Mouse (Mus musculus): ENCODE data around the gene Gapdh. TPM values are rescaled to one million over a fixed set of nuclear protein-coding genes. Genes with fewer than 3 reads are reported as not detected.

The Gapdh gene
- polyA plus RNA-seq (2015; fragmentation: Nextera tagmentation; extraction: Ambion mirVana) = 1,509 and 1,865 TPM in 2 replicates

DNA sequence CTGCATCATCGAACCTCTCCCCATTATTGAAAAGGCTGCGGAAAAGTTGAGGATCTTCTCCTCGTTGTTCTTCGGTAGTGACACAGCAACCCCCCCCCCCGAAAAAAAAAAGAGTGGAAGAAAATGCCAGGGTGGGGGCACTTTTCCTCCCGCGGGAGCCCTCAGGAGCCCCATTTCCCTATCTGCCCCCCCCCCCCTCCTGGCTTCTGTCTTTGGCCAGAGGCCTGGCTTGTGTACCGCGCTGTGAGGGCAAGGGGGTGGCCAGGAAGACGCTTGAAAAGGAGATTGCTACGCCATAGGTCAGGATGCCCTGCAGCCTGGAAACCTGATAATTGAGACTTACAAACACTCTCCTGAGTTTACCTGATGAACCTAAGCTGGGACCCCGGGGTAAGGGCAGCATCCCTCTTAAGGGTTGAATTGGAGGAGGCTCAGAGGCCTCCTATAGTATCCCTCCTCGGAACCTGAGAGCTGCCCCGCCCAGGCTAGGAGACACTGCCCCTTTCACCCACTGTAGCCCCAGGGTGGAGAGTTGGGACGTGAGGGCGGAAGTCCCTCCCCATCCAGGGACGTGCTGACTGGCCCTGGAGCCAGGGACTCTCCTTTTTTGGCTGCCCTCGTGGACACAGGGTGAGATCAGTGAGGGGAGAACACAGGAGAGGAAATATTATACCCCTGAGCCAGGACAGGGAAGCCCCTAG, at the start of gene Gapdh:
Gene Gapdh, minus strand, starts transcription at position 417 of the 701 bp plus-strand sequence.
- peak within 1 kb of the TSS; percentile 98 for H3K27ac ChIP-seq
- H3K36me3 ChIP-seq = peaks cover 34% of the 10 kb centered on the region
- WGBS = under 1% methylated on average over 18 of the region's 18 CpGs
- peak within 1 kb of the TSS; percentile 90 for H3K4me3 ChIP-seq (replicated peaks)
- no peaks in the 10 kb centered on the region for H3K9me3 ChIP-seq
- H3K4me2 ChIP-seq = peak within 1 kb of the TSS; percentile 79
- ATAC-seq (ENCODE audit: insufficient read depth, low FRiP score, low read depth) = peak; percentile 74
- no peaks in the 10 kb centered on the region for H3K27me3 ChIP-seq (replicated peaks)
- peaks cover 34% of the 10 kb centered on the region for H3K4me1 ChIP-seq
- peak within 1 kb of the TSS; percentile 76 for H3K9ac ChIP-seq

DNA sequence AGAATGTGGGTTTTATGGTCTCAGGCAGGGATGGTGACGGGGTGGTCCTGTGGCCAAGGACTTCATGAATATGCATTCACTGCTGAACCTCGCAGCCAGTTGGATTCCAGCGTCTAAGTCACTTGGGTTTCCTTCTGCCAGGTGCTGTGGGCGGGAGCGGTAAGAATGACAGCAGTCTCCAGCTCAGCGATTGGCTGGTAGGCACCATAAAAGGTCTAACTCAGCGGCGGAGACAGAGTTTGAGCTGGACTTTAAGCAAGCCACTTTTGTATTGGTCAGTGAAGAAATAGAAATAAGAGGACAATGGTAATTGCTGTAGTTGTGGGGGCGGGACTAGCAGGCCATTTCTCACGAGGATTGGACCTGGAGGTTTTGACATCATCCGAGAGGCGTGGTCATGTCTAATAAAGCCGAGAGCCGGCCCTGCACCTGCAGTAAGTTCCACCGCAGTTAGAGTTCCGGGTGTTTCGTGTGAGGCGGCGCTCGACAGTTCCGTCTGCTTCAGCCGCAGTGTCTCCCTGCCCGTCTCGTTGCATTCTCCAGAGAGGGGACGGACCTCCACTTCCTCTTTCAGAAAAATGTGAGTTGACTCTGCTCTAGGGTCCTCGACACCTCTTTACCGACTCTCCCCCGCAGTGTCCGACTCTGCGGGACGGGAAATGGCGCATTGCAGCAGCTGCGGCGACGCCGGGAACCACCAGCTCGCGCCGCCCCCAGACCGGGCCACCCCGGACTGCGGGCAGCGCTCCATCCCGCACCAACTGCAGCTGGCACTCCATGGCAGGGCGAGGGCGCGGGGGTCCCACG, 49.1 kb upstream of the Gapdh start, which contains the start of gene Vamp1:
Gene Vamp1, plus strand, starts transcription at position 404 of the 807 bp plus-strand sequence.
- Histone ChIP-seq H3K4me1 (peaks cover 10% of the 10 kb centered on the region; the same call in 1 of the 2 replicates), H3K36me3 (no peaks in the 10 kb centered on the region), H3K9ac (peak within 1 kb of the TSS; percentile 72; the same call in 1 of the 2 replicates), H3K4me3 (replicated peaks) (peak within 1 kb of the TSS; percentile 73), H3K27ac (peak within 1 kb of the TSS; percentile 69), H3K9me3 (no peaks in the 10 kb centered on the region), H3K4me2 (peak within 1 kb of the TSS; percentile 95), H3K27me3 (replicated peaks) (0 out of 2 replicates have a peak, but pooled peaks cover 9% of the 10 kb centered on the region)
- WGBS = under 1% methylated on average over 48 of the region's 48 CpGs
- ATAC-seq (ENCODE audit: insufficient read depth, low FRiP score, low read depth) = peak; percentile 96

- H3K9ac ChIP-seq = no peak overlapping the region
- WGBS = 79% methylated on average over 6 of the region's 6 CpGs
- peaks cover 10% of the 10 kb centered on the region; the same call in 1 of the 2 replicates for H3K4me1 ChIP-seq
- no peaks in the 10 kb centered on the region for H3K9me3 ChIP-seq
- H3K27me3 ChIP-seq (replicated peaks) = 0 out of 2 replicates have a peak, but pooled peaks cover 9% of the 10 kb centered on the region
- no peak overlapping the region for H3K4me2 ChIP-seq
- H3K4me3 ChIP-seq (replicated peaks) = no peak overlapping the region
- ATAC-seq (ENCODE audit: insufficient read depth, low FRiP score, low read depth) = no peak
- no peaks in the 10 kb centered on the region for H3K36me3 ChIP-seq
- H3K27ac ChIP-seq = no peak overlapping the region
Observed at GRCm38 (mm10) chr6:125213715-125214114, 47.4 kb upstream of the Gapdh start.

GRCm38 (mm10) chr6:125213129-125213528, 46.9 kb upstream of the Gapdh start:
- 0 out of 2 replicates have a peak, but pooled peaks cover 9% of the 10 kb centered on the region for H3K27me3 ChIP-seq (replicated peaks)
- no peak overlapping the region for H3K4me2 ChIP-seq
- no peaks in the 10 kb centered on the region for H3K9me3 ChIP-seq
- H3K4me3 ChIP-seq (replicated peaks) = no peak overlapping the region
- no peak overlapping the region for H3K9ac ChIP-seq
- 63% methylated on average over 6 of the region's 6 CpGs for WGBS
- no peak overlapping the region for H3K27ac ChIP-seq
- H3K4me1 ChIP-seq = peaks cover 10% of the 10 kb centered on the region; the same call in 1 of the 2 replicates
- no peak for ATAC-seq (ENCODE audit: insufficient read depth, low FRiP score, low read depth)
- H3K36me3 ChIP-seq = no peaks in the 10 kb centered on the region

DNA sequence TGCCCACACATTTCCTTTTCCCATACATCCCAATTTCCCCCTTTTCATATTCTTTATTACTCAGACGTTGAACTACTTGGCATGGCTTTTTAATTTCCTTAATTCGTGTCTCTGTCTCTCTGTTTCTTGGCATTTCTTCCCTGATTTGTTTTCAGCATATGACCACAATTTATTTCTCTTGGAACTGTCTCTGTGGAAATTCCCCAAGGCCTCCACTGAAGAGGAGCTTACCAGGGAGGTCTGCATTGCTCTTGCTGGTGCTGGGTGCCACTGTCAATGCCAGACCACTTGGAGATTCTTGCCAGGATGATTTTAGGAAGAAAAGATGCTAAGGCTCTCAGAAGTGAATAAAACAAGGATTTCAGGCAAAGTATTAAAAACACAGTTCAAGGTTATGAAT, 46.4 kb upstream of the Gapdh start:
- H3K27me3 ChIP-seq (replicated peaks) = 0 out of 2 replicates have a peak, but pooled peaks cover 9% of the 10 kb centered on the region
- H3K4me2 ChIP-seq = no peak overlapping the region
- no peak overlapping the region for H3K27ac ChIP-seq
- ATAC-seq (ENCODE audit: insufficient read depth, low FRiP score, low read depth) = no peak
- no peak overlapping the region for H3K9ac ChIP-seq
- no peaks in the 10 kb centered on the region for H3K36me3 ChIP-seq
- no peaks in the 10 kb centered on the region for H3K9me3 ChIP-seq
- WGBS = 29% methylated on average over 2 of the region's 2 CpGs
- peaks cover 9% of the 10 kb centered on the region; the same call in 1 of the 2 replicates for H3K4me1 ChIP-seq
- H3K4me3 ChIP-seq (replicated peaks) = no peak overlapping the region

DNA sequence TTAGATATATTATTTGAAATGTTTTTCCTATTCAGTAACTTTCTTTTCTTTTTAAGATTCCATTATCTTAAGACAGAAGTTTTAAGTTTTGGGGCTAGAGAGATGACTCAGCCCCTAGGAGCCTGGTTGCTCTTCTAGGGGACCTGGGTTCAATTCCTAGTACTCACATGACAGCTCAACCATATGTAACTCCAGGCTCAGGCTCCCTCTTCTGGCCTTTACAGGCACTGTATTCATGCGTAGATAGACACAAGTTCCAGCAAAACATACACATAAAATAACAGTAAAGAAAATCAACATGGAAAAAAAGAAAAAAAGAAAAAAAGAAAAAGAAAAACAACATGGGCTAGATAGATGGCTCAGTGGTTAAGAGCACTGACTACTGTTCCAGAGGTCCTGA, 44.2 kb upstream of the Gapdh start:
- WGBS = 86% methylated on average over 1 of the region's 1 CpGs
- no peak overlapping the region for H3K9ac ChIP-seq
- no peaks in the 10 kb centered on the region for H3K9me3 ChIP-seq
- no peak overlapping the region for H3K4me3 ChIP-seq (replicated peaks)
- H3K36me3 ChIP-seq = no peaks in the 10 kb centered on the region
- ATAC-seq (ENCODE audit: insufficient read depth, low FRiP score, low read depth) = no peak
- H3K27me3 ChIP-seq (replicated peaks) = 0 out of 2 replicates have a peak, but pooled peaks cover 9% of the 10 kb centered on the region
- no peak overlapping the region for H3K4me2 ChIP-seq
- H3K4me1 ChIP-seq = no peaks in the 10 kb centered on the region
- H3K27ac ChIP-seq = no peak overlapping the region

DNA sequence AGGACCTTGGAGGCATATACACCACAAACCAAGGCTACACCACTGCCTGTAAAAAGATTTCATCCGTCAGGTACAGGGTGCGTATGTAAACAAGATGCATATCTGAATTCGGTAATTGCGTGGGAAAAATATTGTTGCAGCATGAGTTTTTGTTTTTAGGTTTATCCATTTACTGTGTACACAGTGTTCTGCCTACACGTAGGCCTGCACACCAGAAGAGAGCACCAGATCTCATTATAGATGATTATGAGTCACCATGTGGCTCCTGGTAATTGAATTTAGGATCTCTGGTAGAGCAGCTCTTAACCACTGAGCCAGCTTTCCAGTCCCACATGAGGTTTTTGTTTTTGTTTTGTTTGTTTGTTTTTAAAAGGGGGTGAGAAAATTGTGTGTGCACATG, 30.9 kb upstream of the Gapdh start:
- Histone ChIP-seq H3K27me3 (replicated peaks) (no peaks in the 10 kb centered on the region), H3K4me3 (replicated peaks) (no peak overlapping the region), H3K4me1 (no peaks in the 10 kb centered on the region), H3K27ac (no peak overlapping the region), H3K36me3 (no peaks in the 10 kb centered on the region; the same call in 1 of the 2 replicates), H3K4me2 (no peak overlapping the region), H3K9me3 (no peaks in the 10 kb centered on the region), H3K9ac (no peak overlapping the region)
- 79% methylated on average over 5 of the region's 5 CpGs for WGBS
- ATAC-seq (ENCODE audit: insufficient read depth, low FRiP score, low read depth) = no peak

- no peak overlapping the region for H3K27ac ChIP-seq
- no peaks in the 10 kb centered on the region for H3K27me3 ChIP-seq (replicated peaks)
- H3K36me3 ChIP-seq = no peaks in the 10 kb centered on the region; the same call in 1 of the 2 replicates
- no peak overlapping the region for H3K4me3 ChIP-seq (replicated peaks)
- no peak for ATAC-seq (ENCODE audit: insufficient read depth, low FRiP score, low read depth)
- no peaks in the 10 kb centered on the region for H3K4me1 ChIP-seq
- no peak overlapping the region for H3K4me2 ChIP-seq
- no peak overlapping the region for H3K9ac ChIP-seq
- no peaks in the 10 kb centered on the region for H3K9me3 ChIP-seq
- WGBS = 72% methylated on average over 3 of the region's 3 CpGs
Observed at GRCm38 (mm10) chr6:125196301-125196700, 30.0 kb upstream of the Gapdh start.

DNA sequence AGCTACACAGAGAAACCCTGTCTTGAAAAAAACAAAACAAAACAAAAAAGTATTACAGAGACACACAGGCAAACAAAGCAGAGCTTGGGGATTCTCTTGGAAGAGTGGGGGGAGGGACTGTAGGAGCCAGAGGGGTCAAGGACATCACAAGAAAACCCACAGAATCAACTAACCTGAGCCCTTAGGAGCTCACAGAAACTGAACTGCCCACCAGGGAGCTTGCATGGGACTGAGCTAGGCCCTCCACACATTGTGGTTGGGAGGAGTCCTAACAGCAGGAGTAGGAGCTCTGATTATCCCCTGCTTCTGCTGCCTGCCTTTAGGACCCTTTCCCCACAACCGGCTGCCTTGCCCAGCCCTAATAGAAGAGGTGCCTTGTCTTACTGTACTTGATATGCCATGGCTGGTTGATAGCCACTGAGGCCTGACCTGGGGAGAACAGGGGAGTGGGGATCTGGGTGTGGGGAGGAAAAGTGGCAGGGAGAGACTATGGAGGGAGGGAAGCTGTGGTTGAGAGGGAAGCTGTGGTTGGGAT, 29.3 kb upstream of the Gapdh start:
- H3K27me3 ChIP-seq (replicated peaks) = no peaks in the 10 kb centered on the region
- no peak overlapping the region for H3K4me3 ChIP-seq (replicated peaks)
- H3K9me3 ChIP-seq = no peaks in the 10 kb centered on the region
- H3K27ac ChIP-seq = no peak overlapping the region
- H3K4me1 ChIP-seq = no peaks in the 10 kb centered on the region
- no peaks in the 10 kb centered on the region; the same call in 1 of the 2 replicates for H3K36me3 ChIP-seq
- 54% methylated on average over 1 of the region's 1 CpGs for WGBS
- no peak overlapping the region for H3K4me2 ChIP-seq
- ATAC-seq (ENCODE audit: insufficient read depth, low FRiP score, low read depth) = no peak
- no peak overlapping the region for H3K9ac ChIP-seq

DNA sequence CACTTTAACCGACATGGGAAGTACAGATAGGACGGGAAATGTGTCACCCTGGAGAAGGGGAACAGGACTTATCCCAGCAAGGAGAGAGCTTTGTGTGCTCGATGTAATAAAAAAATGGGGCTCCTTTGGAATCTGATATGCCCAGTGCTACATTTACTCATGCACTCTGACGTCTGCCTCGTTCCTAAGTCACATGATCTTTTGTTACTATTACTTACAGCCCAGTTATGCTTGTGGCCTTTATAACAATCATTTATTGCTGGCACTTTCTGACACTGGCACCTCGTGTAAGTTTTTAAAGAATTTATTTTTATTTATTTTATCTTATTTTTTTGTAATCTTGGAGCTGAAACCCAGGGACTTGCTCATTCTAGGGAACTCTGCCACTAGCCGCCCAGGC, 27.1 kb upstream of the Gapdh start:
- H3K36me3 ChIP-seq = peaks cover 3% of the 10 kb centered on the region
- H3K27ac ChIP-seq = no peak overlapping the region
- no peaks in the 10 kb centered on the region for H3K9me3 ChIP-seq
- 55% methylated on average over 7 of the region's 7 CpGs for WGBS
- ATAC-seq (ENCODE audit: insufficient read depth, low FRiP score, low read depth) = no peak
- 0 out of 2 replicates have a peak, but pooled peaks cover 3% of the 10 kb centered on the region for H3K4me1 ChIP-seq
- H3K4me2 ChIP-seq = peak overlapping the region; percentile 78
- H3K27me3 ChIP-seq (replicated peaks) = no peaks in the 10 kb centered on the region
- H3K4me3 ChIP-seq (replicated peaks) = peak overlapping the region; percentile 83; the same call in 1 of the 2 replicates
- no peak overlapping the region for H3K9ac ChIP-seq

GRCm38 (mm10) chr6:125192841-125193240, 26.6 kb upstream of the Gapdh start:
- 36% methylated on average over 5 of the region's 5 CpGs for WGBS

More at GRCm38 (mm10) chr6:125192841-125193240, 26.6 kb upstream of the Gapdh start:
- Histone ChIP-seq H3K4me3 (replicated peaks) (peak overlapping the region; percentile 83), H3K9me3 (no peaks in the 10 kb centered on the region), H3K9ac (peak overlapping the region; percentile 59), H3K36me3 (peaks cover 9% of the 10 kb centered on the region), H3K4me2 (peak overlapping the region; percentile 78), H3K27me3 (replicated peaks) (no peaks in the 10 kb centered on the region), H3K4me1 (0 out of 2 replicates have a peak, but pooled peaks cover 3% of the 10 kb centered on the region), H3K27ac (peak overlapping the region; percentile 100)
- no peak for ATAC-seq (ENCODE audit: insufficient read depth, low FRiP score, low read depth)

Data from stomach, embryonic 15.5 days (tissue).